Mouse (Mus musculus) megakaryocyte progenitor cell, adult 5-6 weeks (primary cell): ENCODE data around the gene Spag4. TPM values are rescaled to one million over a fixed set of nuclear protein-coding genes. Genes with fewer than 3 reads are reported as not detected.
A peak's percentile ranks its signal among the peaks of the same experiment; 100 is the strongest.

Source experiments
- ATAC-seq: replicated peaks from 2 replicates; pipeline ENCODE4 v1.8.0; 2016; ENCODE audit warnings: mild to moderate bottlenecking, moderate TSS enrichment, inconsistent platforms; ENCODE audit not compliant: poor library complexity
- total RNA-seq, 2 experiments: library from RNA; stranded (forward) in 1 of 2; stranded (reverse) in 1 of 2; fragments of 157-497, 149-512 nt in 1 of 2; fragments of 200-1000 nt in 1 of 2; gene quantifications; 2 replicates each; pipeline versions ENCODE4 v1.2.3 to v1.2.4; 2015 to 2017

The Spag4 gene
- 1.3 and 1.7 TPM in 2 replicates for total RNA-seq (2015)
- 2.6 and 3.3 TPM in 2 replicates for total RNA-seq (2017)

- peak; percentile 77 for ATAC-seq
Observed at GRCm38 (mm10) chr2:156065099-156066041, at the start of gene Spag4. Gene Spag4, plus strand, starts transcription at chr2:156065175.

GRCm38 (mm10) chr2:156018106-156018505 is 46.9 kb upstream of the Spag4 start:
- no peak for ATAC-seq

- ATAC-seq, result peak; percentile 83
Observed at GRCm38 (mm10) chr2:156021219-156021618, 43.8 kb upstream of the Spag4 start.

- peak; percentile 43 for ATAC-seq
Observed at GRCm38 (mm10) chr2:156021765-156022164, 43.2 kb upstream of the Spag4 start.

GRCm38 (mm10) chr2:156025482-156025881 is 39.5 kb upstream of the Spag4 start:
- ATAC-seq, result no peak

GRCm38 (mm10) chr2:156039390-156039789 is 25.6 kb upstream of the Spag4 start:
- no peak for ATAC-seq

- no peak for ATAC-seq
Observed at GRCm38 (mm10) chr2:156042903-156043302, 22.1 kb upstream of the Spag4 start.

- peak; percentile 64; the same call in 1 of the 2 replicates for ATAC-seq
Observed at GRCm38 (mm10) chr2:156047929-156048328, 17.0 kb upstream of the Spag4 start.

GRCm38 (mm10) chr2:156052816-156053215 is 12.2 kb upstream of the Spag4 start, which contains the start of gene Fer1l4:
Gene Fer1l4, minus strand, starts transcription at chr2:156052947.
- ATAC-seq, result no peak

GRCm38 (mm10) chr2:156066126-156066525 is 1.2 kb downstream of the Spag4 start:
- no peak for ATAC-seq

- no peak for ATAC-seq
Observed at GRCm38 (mm10) chr2:156067916-156068315, 2.9 kb downstream of the Spag4 start.

- ATAC-seq, result no peak
Observed at GRCm38 (mm10) chr2:156071236-156071635, 6.3 kb downstream of the Spag4 start.

GRCm38 (mm10) chr2:156073725-156074124 is 8.8 kb downstream of the Spag4 start:
- ATAC-seq, result no peak

GRCm38 (mm10) chr2:156077461-156077860 is 12.5 kb downstream of the Spag4 start:
- ATAC-seq, result peak; percentile 29; the same call in 1 of the 2 replicates

GRCm38 (mm10) chr2:156078421-156079182 is 13.6 kb downstream of the Spag4 start:
- no peak for ATAC-seq

GRCm38 (mm10) chr2:156079183-156079560 is 14.2 kb downstream of the Spag4 start:
- ATAC-seq, result no peak

GRCm38 (mm10) chr2:156079674-156080073 is 14.7 kb downstream of the Spag4 start:
- no peak for ATAC-seq

GRCm38 (mm10) chr2:156080391-156080790 is 15.4 kb downstream of the Spag4 start:
- ATAC-seq, result no peak

- ATAC-seq, result no peak
Observed at GRCm38 (mm10) chr2:156084541-156084940, 19.6 kb downstream of the Spag4 start.

- no peak for ATAC-seq
Observed at GRCm38 (mm10) chr2:156087391-156088110, 22.6 kb downstream of the Spag4 start.

- ATAC-seq, result no peak
Observed at GRCm38 (mm10) chr2:156089799-156090198, 24.8 kb downstream of the Spag4 start.
